Mouse (Mus musculus) brain, embryonic 14.5 days (tissue): Measurements from ENCODE around the gene Tbc1d20.

ENCODE experiments used
- CTCF ChIP-seq: fragments of 200-500 bp; IDR thresholded peaks from 2 replicates; pipeline ENCODE4 v1.5.1; 2012; ENCODE audit warnings: inconsistent platforms, mild to moderate bottlenecking, moderate library complexity, borderline replicate concordance; ENCODE audit not compliant: insufficient read depth, insufficient read length; ENCODE audit errors: extremely low read depth
- POLR2A ChIP-seq: fragments of 200-500 bp; IDR thresholded peaks from 2 replicates; pipeline ENCODE4 v1.6.1; 2012; ENCODE audit warnings: mild to moderate bottlenecking, inconsistent platforms, borderline replicate concordance; ENCODE audit not compliant: poor library complexity, insufficient read depth, insufficient read length, severe bottlenecking; ENCODE audit errors: extremely low read depth

DNA sequence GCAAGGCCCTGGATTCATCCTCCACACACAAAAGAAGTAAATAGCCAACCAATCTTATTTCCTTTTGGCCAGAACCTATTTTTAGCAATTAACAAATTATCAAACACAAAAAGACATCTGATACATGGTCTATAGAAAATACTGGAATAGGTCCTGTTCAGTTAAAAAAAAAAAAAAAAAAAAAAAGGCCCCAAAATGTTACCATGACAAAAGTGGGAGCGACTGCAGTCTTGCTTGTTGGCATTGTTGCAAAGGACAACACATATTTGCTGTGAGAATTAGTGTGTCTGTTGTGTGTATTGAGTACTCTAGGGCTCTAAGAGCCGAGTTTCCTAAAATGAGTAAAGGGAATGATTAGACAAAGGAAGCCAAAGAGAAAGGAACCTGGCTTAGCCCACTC lies 1.2 kb upstream of the Tbc1d20 start:
- TF ChIP-seq CTCF (no peak), POLR2A (no peak)
